Mouse (Mus musculus) liver, adult 2 months (tissue): ENCODE measurements around the gene Lcor.

ENCODE experiments used
- CTCF ChIP-seq: fragments of 200-500 bp; IDR thresholded peaks from 2 replicates; pipeline ENCODE4 v1.5.1; 2011; ENCODE audit warnings: low read depth, low read length, control low read depth
- POLR2A ChIP-seq: fragments of 200-500 bp; IDR thresholded peaks from 2 replicates; pipeline ENCODE4 v1.6.1; 2011; ENCODE audit warnings: low read length, control low read depth; ENCODE audit not compliant: insufficient read depth; ENCODE audit errors: extremely low read depth

GRCm38 (mm10) chr19:41476530-41477249 lies 5.7 kb upstream of the Lcor start:
- TF ChIP-seq CTCF (no peak), POLR2A (no peak)
